Mouse (Mus musculus): ENCODE data around the gene Dnaja3.
A peak's percentile ranks its signal among the peaks of the same experiment; 100 is the strongest.
"Not testable (repeated sequence)": the region's sequence is repeated elsewhere in the genome, so short reads cannot be mapped to it uniquely, and the experiment has no call there.

Dnaja3 gene

GRCm38 (mm10) chr16:4665726-4666125 lies 25.9 kb downstream of the Dnaja3 start:
- DNase-seq (ENCODE audit: low read depth, low spot score), result no peak

- DNase-seq (ENCODE audit: low read depth, low spot score), result peak; percentile 86
These were observed 27.5 kb downstream of the Dnaja3 start for GRCm38 (mm10) chr16:4667190-4667808.

GRCm38 (mm10) chr16:4670317-4670716 lies 30.5 kb downstream of the Dnaja3 start:
- no peak for DNase-seq (ENCODE audit: low read depth, low spot score)

- no peak for DNase-seq (ENCODE audit: low read depth, low spot score)
These were observed 34.3 kb downstream of the Dnaja3 start for GRCm38 (mm10) chr16:4674091-4674490.

- DNase-seq (ENCODE audit: low read depth, low spot score), result no peak
These were observed 37.0 kb downstream of the Dnaja3 start for GRCm38 (mm10) chr16:4676836-4677235.

- peak; percentile 85 for DNase-seq (ENCODE audit: low read depth, low spot score)
These were observed 38.3 kb downstream of the Dnaja3 start for GRCm38 (mm10) chr16:4678080-4678479.

GRCm38 (mm10) chr16:4679121-4680018 lies 39.6 kb downstream of the Dnaja3 start, which contains the start of gene Coro7:
Coro7 (minus strand) TSS chr16:4679777.
- DNase-seq (ENCODE audit: low read depth, low spot score), result peak; percentile 99

- DNase-seq (ENCODE audit: low read depth, low spot score), result not testable (repeated sequence)
These were observed 41.2 kb downstream of the Dnaja3 start for GRCm38 (mm10) chr16:4680922-4681455.

- peak; percentile 43 for DNase-seq (ENCODE audit: low read depth, low spot score)
These were observed 42.9 kb downstream of the Dnaja3 start for GRCm38 (mm10) chr16:4682628-4683179.

GRCm38 (mm10) chr16:4683193-4683580 lies 43.4 kb downstream of the Dnaja3 start:
- DNase-seq (ENCODE audit: low read depth, low spot score), result no peak

GRCm38 (mm10) chr16:4683581-4684456 lies 44.0 kb downstream of the Dnaja3 start:
- peak; percentile 99 for DNase-seq (ENCODE audit: low read depth, low spot score)

GRCm38 (mm10) chr16:4684457-4684791 lies 44.6 kb downstream of the Dnaja3 start:
- DNase-seq (ENCODE audit: low read depth, low spot score), result no peak

- not testable (repeated sequence) for DNase-seq (ENCODE audit: low read depth, low spot score)
These were observed 49.6 kb downstream of the Dnaja3 start for GRCm38 (mm10) chr16:4689371-4689770.

- DNase-seq (ENCODE audit: low read depth, low spot score), result no peak
These were observed 61.4 kb downstream of the Dnaja3 start for GRCm38 (mm10) chr16:4701211-4701610.

GRCm38 (mm10) chr16:4702646-4703045 lies 62.9 kb downstream of the Dnaja3 start:
- no peak for DNase-seq (ENCODE audit: low read depth, low spot score)

- no peak for DNase-seq (ENCODE audit: low read depth, low spot score)
These were observed 65.8 kb downstream of the Dnaja3 start for GRCm38 (mm10) chr16:4705541-4705940.

GRCm38 (mm10) chr16:4711173-4711572 lies 71.4 kb downstream of the Dnaja3 start:
- DNase-seq (ENCODE audit: low read depth, low spot score), result no peak

- no peak for DNase-seq (ENCODE audit: low read depth, low spot score)
These were observed 74.3 kb downstream of the Dnaja3 start for GRCm38 (mm10) chr16:4713861-4714710.

- DNase-seq (ENCODE audit: low read depth, low spot score), result peak; percentile 74
These were observed 78.1 kb downstream of the Dnaja3 start for GRCm38 (mm10) chr16:4717866-4718265.

- peak; percentile 96 for DNase-seq (ENCODE audit: low read depth, low spot score)
These were observed 79.1 kb downstream of the Dnaja3 start, which contains the start of gene Nmral1 for GRCm38 (mm10) chr16:4718753-4719518. Nmral1 (minus strand) TSS chr16:4719356.
